Mouse (Mus musculus) T-helper 17 cell (primary cell): ENCODE results near the gene Rps6kc1.

Experiments
- in situ Hi-C, 2 experiments: fragments of 300-600 bp; cut with MboI, MseI; formaldehyde crosslinking; loops; 1 replicate in 1 of 2; 2 replicates in 1 of 2; pipeline ENCODE4 v1.15.1; 2025; ENCODE audit warnings: high pct_unique_total_duplicates in 2 of 2

The Rps6kc1 gene

DNA sequence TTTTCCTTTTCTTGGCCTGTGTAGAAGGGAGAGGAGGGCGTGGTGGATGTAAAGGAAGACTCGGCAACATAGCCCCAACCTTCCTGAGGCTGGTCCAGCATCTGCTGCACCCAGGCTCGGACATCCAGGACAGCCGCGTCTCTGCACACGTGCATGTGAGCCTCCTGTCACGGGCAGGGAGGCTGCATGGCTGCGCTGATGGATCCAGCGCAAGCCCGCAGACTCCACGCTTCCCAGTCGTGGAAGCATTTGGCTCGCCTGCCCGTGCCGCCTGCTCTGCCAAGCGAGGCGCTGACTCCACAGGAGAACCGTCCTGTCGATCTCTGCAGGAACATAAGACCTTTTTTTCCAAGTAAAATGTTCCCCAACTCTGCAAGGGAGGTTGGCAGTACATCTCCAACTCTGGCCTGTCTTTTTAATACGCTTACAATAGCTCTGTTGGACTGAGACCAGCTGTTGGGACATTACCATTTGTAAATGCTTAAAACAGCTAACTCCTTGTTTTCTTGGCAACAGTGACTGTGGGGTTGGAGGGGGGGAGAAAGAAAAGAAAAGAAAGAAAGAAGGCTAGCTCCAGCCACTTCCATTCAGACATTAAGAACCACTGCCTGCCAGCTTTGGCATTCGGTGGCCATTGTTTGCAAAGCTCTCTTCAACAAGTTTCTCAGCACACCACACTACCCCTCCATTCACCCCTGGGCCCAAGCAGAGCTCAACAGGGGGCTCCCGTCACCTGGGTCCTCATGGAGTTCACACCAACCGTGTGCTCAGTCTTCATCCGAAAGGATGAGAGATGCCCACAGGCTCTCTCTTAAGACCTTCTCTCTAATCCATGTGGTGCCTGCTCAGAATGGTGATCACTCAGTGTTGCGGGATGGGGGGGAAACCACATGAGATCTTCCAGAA lies 229.3 kb downstream of the Rps6kc1 start:
- in situ Hi-C loops: no loop called here

DNA sequence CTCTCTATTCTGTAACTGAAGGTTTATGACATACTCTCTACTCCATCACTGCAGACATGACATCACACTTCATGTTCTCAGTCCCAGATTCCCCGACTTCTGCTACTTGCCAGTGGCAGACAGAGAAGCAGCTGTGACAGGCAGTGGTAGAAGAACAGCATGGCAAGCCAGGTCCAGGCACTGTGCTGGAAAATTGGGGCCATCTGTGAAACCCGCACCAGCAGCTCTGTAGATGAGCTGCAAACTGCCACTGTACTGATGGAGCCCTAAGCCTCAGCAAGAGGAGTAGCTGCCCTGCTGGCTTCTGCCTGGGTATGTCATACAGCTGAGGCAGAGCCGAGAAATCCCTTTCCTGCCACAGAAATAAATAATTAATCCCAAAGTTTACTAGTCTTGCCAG lies 236.1 kb downstream of the Rps6kc1 start:
- in situ Hi-C loops: no loop called here

DNA sequence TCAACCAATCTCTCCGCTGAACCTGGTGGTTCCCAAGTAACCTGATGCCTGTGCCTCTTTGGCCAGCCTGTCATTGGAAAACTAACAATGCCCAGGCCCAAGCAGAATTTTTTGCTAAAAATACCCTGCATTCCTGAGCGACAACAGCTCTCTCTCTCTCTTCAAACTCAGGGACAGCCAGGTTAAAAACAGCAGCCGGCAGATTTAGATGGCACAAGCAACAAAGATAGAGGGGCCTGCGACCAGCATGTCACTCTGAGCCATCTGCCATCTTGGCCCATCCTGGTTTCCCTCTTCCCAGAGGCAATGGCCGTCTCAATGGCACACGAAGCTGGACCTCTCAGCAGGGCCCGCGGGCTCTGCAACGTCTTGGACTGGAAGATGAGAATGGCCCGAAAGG lies 242.5 kb downstream of the Rps6kc1 start:
- in situ Hi-C loops: no loop called here

DNA sequence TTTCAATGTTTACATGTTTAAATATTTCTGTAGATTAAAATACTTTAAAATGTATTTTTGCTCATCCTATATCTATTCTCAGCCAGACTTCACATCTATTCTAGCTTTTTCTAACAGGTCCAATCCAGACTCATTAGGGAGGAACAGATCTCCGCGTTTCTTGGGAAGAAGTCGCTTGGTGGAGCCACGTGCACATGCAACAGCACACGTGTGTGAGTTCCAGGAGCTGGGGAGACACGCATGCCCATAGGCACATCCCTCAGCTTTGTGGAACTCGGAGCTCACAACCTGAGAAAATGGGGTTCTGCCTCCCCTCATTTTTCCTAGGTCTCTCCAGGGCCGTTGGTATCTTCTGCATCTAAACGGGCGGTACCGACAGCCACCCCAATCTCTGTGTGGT lies 243.7 kb downstream of the Rps6kc1 start:
- in situ Hi-C loops: no loop called here

DNA sequence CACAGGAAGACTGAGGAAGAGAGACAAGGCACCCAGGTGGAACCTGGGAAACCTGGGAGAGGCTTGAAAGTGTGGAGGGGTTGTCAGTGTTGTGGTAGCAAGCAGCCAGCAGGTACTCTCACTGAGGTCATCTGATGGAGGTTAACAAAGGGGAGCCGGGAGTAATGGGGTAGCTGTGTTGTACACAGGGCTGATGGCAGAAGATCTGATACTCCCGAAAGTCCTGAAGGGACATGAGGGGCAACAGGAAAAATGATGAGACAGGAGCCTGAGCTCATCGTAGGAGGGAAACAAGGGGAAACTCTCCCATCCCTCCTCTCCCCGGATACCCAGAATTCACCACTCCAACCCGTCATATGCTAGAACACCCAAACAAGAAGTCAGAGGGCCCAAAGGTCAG lies 244.2 kb downstream of the Rps6kc1 start:
- in situ Hi-C loops: no loop called here

DNA sequence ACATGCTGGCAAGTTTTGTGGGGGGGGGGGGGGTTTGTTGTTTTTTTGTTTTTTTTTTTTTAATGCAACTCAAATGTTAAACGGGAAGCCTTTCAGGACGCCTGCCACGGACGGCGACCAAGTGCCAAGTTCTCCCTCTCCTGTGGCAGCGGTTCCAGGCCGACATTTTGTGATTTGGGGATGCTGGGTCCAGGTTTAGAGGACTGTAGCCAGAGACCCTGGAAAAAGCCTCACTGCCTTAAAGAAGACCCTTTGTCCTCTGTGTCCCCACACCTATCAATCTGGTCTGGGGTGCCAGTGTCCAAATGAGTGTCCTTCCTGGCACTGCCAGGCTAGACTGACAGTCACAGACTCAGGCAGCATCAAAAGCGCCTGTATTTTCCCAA lies 246.1 kb downstream of the Rps6kc1 start:
- in situ Hi-C loops: no loop called here

DNA sequence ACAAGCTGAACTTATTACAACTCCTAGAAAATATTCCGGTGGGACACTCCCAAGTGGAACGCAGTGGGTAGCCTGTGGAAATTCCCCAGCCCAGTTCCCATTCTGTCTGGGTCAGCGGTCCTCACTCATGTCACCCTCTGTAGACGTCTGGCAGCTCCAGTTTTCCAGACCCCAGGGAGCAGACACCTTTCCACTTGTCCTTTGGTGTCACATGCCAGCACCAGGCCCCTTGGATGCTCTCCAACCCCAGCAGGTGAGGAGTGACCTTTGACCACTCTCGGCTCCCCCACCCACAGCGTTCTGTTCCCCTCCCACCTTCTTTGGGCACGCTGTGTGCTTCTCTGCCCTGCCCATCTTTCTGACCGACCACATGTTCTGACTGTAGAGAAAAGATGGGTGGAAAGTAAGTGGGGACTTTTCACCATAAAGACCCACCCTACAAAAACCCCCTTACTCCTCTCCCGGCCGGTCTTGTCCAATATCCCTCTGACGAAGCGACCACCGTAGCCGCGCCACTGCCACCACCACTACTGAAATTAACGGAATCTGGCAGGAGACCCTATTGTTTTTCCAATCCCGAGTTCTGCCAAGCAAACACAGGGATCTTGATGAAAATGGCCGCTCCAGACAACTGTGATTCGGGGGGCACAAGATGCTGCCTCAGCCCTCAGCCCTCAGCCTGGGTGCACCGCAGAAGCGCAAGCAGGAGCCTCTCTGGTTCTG lies 246.6 kb downstream of the Rps6kc1 start:
- in situ Hi-C loops: no loop called here

DNA sequence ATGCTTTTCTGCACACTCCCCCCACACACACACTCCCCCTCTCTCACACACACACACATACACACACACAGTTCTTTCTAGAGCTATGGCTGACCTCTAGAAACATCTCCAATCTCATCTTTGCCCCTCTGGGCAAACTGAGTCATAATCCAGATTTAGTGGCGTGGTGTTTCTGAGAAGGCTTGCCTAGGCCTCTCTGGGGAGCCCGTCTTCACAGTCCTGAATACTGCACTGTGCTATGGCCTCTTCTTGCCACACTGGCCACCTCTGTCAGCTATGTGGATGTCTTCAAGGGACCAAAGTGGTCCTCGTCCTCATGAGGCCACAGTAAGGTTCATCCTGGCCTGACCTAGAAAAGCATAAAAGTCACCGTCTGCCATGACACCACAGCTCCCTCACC lies 247.6 kb downstream of the Rps6kc1 start:
- in situ Hi-C loops: no loop called here

DNA sequence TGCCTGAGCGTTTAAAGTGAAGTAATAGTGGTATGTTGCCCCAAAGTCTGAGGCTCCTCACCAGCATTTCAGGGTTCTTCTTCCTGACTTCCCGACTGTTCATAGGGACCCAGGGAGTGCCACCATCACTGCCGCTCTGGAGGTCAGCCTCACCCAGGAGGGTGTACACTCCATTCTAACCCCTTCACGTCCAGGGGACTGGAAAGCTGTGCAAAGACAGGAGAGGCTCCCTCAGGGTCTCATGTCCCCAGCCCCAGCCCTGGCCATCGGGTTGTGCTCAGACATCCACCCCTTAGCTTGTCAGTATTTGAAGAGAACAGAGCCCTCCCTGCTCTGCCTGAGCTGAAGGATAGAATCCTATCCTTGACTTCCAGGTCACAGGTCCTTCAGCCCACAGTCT lies 248.8 kb downstream of the Rps6kc1 start:
- in situ Hi-C loops: no loop called here

DNA sequence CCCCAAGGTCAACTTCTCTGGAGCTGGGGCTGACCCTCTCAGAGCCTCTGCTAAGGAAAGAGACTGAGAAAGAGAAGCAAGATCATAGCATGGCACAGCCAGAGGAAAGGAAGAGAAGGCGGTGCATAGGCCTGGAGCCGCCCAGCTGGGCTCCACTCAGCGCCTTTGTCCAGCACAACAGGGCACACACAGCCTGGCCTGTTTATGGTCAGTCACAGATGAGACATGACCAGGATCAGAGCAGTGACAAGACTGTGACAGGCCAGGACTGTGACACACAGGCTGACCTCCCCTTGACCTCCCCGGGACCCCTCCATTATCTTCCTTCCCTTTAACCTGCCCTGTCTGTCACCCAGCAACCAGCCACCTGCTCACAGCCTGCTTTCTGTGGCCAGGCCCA lies 249.8 kb downstream of the Rps6kc1 start:
- in situ Hi-C loops: no loop called here

DNA sequence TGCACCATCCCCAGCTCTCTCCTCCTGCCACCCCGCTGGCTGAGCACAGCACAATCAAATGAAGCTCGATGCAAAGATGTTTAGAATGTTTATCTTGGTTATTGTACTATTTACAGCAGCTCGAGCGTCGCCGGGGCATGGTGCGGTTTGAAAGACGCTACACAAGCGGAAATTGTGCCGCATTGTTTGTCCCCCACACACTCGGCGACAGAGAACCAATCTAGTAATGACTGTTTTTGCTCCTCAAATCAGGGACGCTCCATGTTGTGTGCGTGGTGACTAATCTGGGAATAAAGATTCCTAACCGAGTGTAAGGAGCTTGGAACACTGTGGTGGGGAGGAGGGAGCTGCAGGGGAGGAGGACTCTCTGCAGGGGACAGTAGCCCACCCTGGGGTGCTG lies 250.3 kb downstream of the Rps6kc1 start:
- in situ Hi-C loops: no loop called here

DNA sequence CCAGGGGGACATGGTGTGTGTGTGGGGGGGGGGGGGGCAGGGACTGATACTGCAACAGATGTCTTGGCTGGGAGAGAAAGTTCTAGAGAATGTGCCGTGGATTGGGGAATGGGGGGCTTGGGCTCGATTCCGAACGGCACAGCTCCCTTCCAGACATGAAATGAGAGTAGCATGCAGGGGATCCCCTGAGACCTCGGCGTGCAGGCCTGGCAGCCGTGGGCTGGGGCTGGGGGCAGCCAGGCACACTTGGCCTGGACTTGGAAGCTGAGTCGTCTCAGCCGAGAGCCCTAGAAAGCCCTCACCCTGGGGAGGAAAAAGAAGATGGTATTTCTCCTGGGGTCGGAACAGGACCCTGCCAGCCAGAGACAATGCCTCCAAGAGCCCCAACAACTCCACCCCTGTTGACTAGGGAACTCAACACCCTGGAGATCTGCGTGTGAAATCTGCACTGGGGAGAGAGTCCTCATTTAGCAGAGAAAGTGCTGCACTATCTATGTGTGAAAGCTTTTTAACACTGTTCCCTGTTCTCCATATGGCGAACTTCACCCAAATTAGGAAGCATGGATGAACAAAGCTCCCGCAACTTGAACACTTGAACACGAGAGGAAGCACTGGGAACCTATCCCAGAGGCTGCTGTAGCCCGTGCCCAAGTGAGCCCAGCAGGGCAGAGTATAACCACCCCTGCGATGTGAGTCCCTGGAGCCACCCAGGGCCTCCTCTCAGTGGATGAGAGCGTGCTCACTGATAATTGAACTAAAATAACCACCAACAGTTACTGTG lies 251.7 kb downstream of the Rps6kc1 start:
- in situ Hi-C loops: loop anchor here in 1 of 2 experiments (10.0 kb wide), 1 partner anchor 1585 kb away; no protein-coding TSS in a partner anchor

DNA sequence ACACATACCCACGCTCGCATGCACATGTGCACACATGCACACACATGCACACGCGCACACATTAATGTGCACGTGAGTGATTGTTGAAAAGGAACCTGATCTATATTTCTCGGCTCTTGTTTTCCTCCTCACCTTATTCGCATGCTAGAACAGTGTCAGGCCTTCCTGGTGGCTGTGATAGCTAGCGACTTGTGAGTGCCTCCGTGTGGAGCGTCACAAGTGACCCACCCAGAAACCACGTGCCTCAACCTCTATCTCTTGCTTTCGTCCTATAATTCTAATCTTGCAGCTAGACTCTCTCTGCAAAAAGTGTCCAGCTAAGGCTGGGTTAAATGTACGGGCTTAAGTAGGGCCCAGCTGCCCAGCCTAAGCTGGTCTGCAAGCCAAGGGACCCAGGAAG lies 253.3 kb downstream of the Rps6kc1 start:
- in situ Hi-C loops: loop anchor here in 1 of 2 experiments (10.0 kb wide), 1 partner anchor 1587 kb away; no protein-coding TSS in a partner anchor

DNA sequence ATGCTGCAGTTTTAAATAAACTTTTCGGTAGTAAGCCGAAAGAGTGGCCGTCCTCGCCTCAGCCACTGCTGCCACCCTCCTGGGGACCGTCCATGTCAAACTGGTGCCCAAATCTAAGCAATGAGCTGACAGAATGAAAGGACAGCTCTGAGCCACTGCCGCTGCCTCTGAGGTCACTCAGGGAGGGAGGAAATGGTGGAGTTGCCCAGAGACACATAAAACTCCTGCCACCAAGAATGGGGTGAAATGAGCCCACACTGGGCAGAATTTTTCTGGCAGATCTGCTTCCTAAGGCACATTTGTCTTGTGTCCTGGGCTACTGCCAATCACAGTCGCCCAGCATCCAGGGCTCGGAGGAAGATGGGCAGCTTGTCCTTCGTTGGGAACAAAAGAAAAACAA lies 255.5 kb downstream of the Rps6kc1 start:
- in situ Hi-C loops: loop anchor here in 1 of 2 experiments (10.0 kb wide), 1 partner anchor 1589 kb away; no protein-coding TSS in a partner anchor

DNA sequence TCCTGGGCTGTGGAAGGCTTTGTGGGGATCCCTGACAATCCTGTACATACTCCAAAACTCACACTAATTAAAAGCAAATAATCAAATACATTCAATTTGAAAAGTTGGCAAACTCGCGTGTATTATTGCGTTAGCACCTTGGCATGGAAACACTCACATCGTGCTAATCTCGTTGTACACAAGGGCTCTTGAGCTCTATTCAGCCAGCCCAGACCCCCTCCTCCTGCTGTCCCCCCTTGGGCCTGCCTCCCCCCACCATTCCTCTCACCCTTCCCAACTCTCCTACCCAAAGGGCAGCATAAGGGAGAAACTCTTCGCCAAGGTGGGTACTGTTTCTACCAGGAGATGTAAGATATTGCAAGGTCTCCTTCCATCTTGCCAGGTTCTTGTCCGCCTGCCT lies 255.9 kb downstream of the Rps6kc1 start:
- in situ Hi-C loops: loop anchor here in 1 of 2 experiments (10.0 kb wide), 1 partner anchor 1589 kb away; no protein-coding TSS in a partner anchor

DNA sequence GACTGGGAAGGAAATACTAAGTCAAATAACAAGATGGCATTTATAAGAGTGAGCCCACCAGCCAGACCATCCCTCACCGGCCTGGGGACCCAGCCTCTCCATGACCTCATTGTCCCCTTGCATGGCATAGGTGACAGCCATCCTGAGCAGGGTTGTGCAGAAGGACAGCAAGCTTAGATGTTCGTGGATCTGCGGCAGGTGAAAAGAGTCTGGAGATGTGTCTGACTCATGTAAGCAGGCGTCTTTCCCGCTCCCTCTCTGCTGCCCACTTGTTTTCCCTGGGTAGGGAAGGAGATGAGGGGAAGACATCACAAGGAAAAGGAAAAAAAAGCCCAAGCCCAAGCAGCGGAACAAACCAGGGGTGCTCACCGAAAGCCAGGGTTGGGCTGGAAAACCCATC lies 256.5 kb downstream of the Rps6kc1 start:
- in situ Hi-C loops: loop anchor here in 1 of 2 experiments (10.0 kb wide), 1 partner anchor 1590 kb away; no protein-coding TSS in a partner anchor

DNA sequence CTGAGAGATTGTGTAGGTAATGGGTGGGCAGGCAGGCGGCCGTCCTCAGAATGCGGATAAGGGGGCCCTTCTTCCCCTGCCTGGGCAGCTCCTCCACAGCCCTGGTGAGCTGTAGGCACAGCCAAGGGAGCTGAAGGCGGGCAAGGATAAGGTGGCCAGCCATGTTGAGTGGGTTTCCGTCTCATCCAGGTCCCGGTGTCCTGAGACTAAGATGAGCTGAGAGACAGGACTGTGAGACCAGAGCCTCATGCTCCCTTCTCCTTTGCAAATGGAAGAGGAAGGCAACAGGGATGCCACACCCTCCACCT lies 256.9 kb downstream of the Rps6kc1 start:
- in situ Hi-C loops: loop anchor here in 1 of 2 experiments (10.0 kb wide), 1 partner anchor 1590 kb away; no protein-coding TSS in a partner anchor

DNA sequence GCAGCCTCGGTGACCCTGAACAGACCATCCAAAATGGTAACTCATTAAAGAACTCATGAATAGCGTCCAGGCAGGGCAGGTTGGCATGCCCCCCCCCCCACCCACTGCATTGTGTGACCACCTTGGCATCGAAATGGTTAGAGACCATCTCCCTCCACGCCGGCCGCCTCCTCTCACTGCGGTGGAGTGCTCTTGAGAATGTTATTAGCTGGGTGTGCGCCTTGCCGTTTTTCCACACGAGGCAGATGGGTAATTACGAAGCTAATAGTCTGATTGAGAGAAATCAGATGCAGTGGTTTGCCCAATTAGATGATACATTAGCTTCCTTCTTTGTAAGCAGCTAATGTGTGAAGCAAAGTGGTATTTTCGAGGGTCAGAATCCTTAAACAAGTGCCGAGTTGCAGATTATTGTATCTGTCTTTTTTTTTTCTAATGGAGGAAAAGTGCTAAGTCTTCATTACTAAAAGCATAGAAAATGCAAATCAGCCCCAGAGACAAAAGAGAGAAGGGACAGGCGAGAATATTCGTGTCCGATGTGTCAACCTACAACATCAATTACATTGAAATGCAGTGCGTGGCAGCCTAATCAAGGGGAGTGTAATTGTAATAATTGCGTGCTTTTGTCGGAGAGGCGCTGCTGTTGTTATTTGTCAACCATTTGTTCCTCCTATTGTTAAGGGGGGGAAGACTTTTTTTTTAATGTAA lies 257.4 kb downstream of the Rps6kc1 start:
- in situ Hi-C loops: loop anchor here in 1 of 2 experiments (10.0 kb wide), 1 partner anchor 1591 kb away; no protein-coding TSS in a partner anchor

DNA sequence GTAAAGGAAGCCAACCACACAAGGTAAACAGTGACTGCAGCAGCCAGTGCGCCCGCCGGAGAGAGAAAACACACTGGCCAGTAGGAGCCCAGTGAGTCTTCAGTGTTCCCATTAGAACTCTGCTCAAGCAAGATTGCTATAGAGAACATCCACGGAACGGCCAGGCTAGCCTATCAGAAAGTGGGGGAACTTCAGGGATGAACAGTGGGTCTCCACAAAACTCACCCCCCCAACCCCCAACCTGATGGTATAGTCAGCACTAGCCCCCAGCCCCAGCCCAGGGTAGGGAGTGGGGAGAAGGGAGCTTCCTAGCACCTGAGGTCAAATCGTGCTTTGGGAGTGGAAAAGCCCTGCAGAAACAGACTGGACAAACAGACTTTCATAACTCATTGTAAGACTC lies 258.5 kb downstream of the Rps6kc1 start:
- in situ Hi-C loops: loop anchor here in 1 of 2 experiments (10.0 kb wide), 1 partner anchor 1592 kb away; no protein-coding TSS in a partner anchor
